Mouse (Mus musculus) heart, embryonic 15.5 days (tissue): ENCODE measurements around the gene Glra3. TPM values are rescaled to one million over a fixed set of nuclear protein-coding genes. Genes with fewer than 3 reads are reported as not detected.

Source experiments
- ATAC-seq: fragments of 200-750 bp; cut with Nextera tagmentation; replicated peaks from 2 replicates; pipeline ENCODE4 v1.8.0; 2017; ENCODE audit warnings: low read depth, moderate TSS enrichment; ENCODE audit not compliant: insufficient number of reproducible peaks, insufficient read depth, low FRiP score
- H3K27ac ChIP-seq: fragments of 300-500 bp; sonication (generic); 2 replicates; pipeline ENCODE4 v1.5.1; 2015; ENCODE audit warnings: mild to moderate bottlenecking, inconsistent platforms
- H3K27me3 ChIP-seq: fragments of 300-500 bp; sonication (generic); 2 replicates; pipeline ENCODE4 v1.6.1; 2015; ENCODE audit warnings: inconsistent platforms
- H3K36me3 ChIP-seq: fragments of 300-500 bp; sonication (generic); 2 replicates; pipeline ENCODE4 v1.6.1; 2015; ENCODE audit warnings: mild to moderate bottlenecking, inconsistent platforms
- H3K4me1 ChIP-seq: fragments of 300-500 bp; sonication (generic); replicated peaks from 2 replicates; pipeline ENCODE4 v1.6.1; 2015; ENCODE audit warnings: inconsistent platforms
- H3K4me2 ChIP-seq: fragments of 300-500 bp; sonication (generic); 2 replicates; pipeline ENCODE4 v1.6.1; 2015; ENCODE audit warnings: inconsistent platforms, mild to moderate bottlenecking, moderate library complexity
- H3K4me3 ChIP-seq: fragments of 300-500 bp; sonication (generic); 2 replicates; pipeline ENCODE4 v1.5.1; 2015; ENCODE audit warnings: mild to moderate bottlenecking, inconsistent platforms
- H3K9ac ChIP-seq: fragments of 300-500 bp; sonication (generic); 2 replicates; pipeline ENCODE4 v1.6.1; 2015; ENCODE audit warnings: mild to moderate bottlenecking, inconsistent platforms
- H3K9me3 ChIP-seq: fragments of 300-500 bp; sonication (generic); replicated peaks from 2 replicates; pipeline ENCODE4 v1.6.1; 2016; ENCODE audit warnings: inconsistent platforms
- WGBS: fragments of 180-500 bp; shearing (Covaris S2); methylation state at CpG from one replicate; pipeline ENCODE4 v1.1.7; 2015; ENCODE audit warnings: mixed read lengths; 5-methylcytosine and 5-hydroxymethylcytosine counted together
- polyA plus RNA-seq: library from polyadenylated mRNA; unstranded; fragments of >200 nt; fragmentation: Nextera tagmentation; extraction: Ambion mirVana; gene quantifications from 2 replicates; pipeline ENCODE4 v1.2.1, GENCODE M21; 2015

Glra3 gene
- not detected in 2 replicates for polyA plus RNA-seq

DNA sequence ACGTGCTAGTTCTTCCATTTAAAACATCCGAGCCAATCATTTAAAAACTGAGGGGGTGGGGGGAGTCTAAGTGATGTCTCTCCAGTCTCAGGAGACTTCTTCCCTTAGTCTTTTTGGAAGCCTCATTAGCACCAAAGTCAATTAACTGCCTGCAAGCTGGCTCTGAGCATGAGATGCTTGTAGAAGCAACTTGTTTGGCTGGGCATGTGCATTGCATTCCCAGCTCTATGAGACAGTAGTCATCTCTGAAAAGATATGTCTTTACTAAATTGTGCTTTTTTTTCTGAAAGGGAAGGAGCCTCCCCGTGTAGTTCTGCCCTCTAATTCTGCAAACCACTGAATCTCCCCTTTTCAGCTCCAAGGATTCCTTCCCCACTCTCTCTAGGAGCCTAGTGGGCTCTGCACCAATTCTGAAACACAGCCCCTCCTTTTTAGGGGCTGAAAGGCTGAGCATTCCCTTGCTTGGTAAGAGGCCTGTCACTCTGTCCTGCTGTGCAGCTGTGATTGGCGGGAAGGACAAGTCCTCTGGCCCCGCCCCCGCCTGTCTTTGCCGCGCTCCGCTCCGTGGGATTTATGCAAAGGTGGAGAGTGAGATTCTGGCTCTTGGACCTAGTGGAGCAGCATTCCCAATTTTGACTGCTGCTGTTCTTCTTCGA is at the start of gene Glra3:
Gene Glra3 (plus strand): TSS at position 591 of the 656 bp plus-strand sequence.
- H3K4me3 ChIP-seq, result no peak within 1 kb of the TSS
- no peaks in the 10 kb centered on the region for H3K9me3 ChIP-seq
- H3K27me3 ChIP-seq, result no peaks in the 10 kb centered on the region
- peak within 1 kb of the TSS; percentile 30 for H3K4me2 ChIP-seq
- H3K9ac ChIP-seq, result no peak within 1 kb of the TSS
- no peak for ATAC-seq
- WGBS, result 13% methylated on average over 11 of the region's 11 CpGs
- no peaks in the 10 kb centered on the region for H3K36me3 ChIP-seq
- no peak within 1 kb of the TSS for H3K27ac ChIP-seq
- H3K4me1 ChIP-seq, result peaks cover 5% of the 10 kb centered on the region

DNA sequence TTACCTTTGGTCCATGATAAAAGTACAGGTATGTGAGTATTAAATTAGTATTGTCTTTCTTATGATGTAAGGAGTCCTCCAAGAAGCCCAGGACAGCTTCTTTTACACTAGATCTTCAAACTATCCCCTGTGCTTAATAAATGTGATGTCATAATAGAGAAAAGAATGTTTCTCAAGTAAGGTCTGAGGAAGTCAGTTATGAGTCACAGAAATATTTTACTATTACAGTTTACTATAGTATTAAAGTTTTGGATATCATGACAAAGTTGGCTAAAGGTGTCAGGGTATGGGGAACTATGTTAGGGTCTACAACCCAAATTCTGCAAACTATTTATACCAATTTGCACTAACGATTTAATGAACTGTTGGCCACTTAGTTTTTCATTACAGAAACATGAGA is 33.4 kb upstream of the Glra3 start, which contains the start of gene Adam29:
Gene Adam29 (minus strand): TSS at position 101 of the 400 bp plus-strand sequence.
- ATAC-seq, result no peak
- H3K9ac ChIP-seq, result no peak within 1 kb of the TSS
- H3K27ac ChIP-seq, result no peak within 1 kb of the TSS
- no peaks in the 10 kb centered on the region for H3K36me3 ChIP-seq
- no peak within 1 kb of the TSS for H3K4me3 ChIP-seq
- 63% methylated on average over 1 of the region's 1 CpGs for WGBS
- no peaks in the 10 kb centered on the region for H3K27me3 ChIP-seq
- H3K9me3 ChIP-seq, result no peaks in the 10 kb centered on the region
- H3K4me2 ChIP-seq, result no peak within 1 kb of the TSS
- H3K4me1 ChIP-seq, result no peaks in the 10 kb centered on the region

DNA sequence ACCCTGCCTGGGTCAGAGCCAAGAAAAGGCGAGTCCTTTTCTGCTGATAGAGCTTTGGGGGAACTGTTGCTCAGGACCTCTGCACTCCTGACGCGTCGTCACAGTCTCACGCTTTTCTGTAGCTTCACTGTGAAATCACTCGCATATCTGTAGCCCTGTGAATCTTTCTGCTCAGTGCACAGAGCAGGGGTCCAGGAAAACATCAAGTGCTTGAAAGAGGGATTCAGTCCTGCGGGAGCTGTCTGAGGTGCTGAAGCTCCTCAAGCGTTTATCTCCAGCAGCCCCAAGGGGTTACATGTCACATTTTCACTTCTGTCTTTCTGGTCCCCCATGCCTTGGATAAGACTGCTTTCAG is 243 bp downstream of the Glra3 start:
- Histone ChIP-seq H3K4me1 (peaks cover 5% of the 10 kb centered on the region), H3K4me3 (no peak overlapping the region), H3K27ac (no peak overlapping the region), H3K9me3 (no peaks in the 10 kb centered on the region), H3K4me2 (peak overlapping the region; percentile 30), H3K9ac (no peak overlapping the region), H3K27me3 (no peaks in the 10 kb centered on the region), H3K36me3 (no peaks in the 10 kb centered on the region)
- WGBS, result 1% methylated on average over 8 of the region's 8 CpGs
- ATAC-seq, result no peak

DNA sequence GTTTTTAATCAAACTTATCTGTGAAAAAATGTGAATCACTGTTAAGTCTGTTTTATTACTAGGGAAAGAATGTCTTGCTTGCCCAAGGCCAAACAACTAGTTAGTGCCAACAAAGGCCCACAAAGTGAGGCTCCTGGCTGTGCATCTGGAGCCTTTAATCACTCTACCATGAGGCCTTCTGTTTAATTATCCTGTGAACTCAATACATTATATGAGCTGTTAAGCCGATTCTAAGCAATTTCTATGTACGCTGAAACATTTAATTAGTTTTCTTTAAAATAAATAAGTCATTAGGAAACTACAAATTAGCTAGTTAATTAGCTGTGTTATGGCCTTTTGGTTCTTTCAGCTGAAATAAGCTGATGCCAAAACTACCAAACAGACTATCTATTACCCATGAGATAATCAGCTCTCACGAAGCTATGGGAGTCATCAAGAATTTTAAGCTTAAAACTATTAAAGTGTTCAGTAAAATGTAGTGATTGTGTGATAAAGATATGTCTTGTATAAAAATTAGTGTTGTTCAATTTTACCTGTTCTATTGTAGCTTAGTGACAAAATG is 24.6 kb downstream of the Glra3 start:
- no peak for ATAC-seq
- Histone ChIP-seq H3K27ac (no peak overlapping the region), H3K4me3 (no peak overlapping the region), H3K36me3 (no peaks in the 10 kb centered on the region), H3K9ac (no peak overlapping the region), H3K4me1 (no peaks in the 10 kb centered on the region), H3K9me3 (no peaks in the 10 kb centered on the region), H3K27me3 (no peaks in the 10 kb centered on the region), H3K4me2 (no peak overlapping the region)
- 75% methylated on average over 3 of the region's 3 CpGs for WGBS

DNA sequence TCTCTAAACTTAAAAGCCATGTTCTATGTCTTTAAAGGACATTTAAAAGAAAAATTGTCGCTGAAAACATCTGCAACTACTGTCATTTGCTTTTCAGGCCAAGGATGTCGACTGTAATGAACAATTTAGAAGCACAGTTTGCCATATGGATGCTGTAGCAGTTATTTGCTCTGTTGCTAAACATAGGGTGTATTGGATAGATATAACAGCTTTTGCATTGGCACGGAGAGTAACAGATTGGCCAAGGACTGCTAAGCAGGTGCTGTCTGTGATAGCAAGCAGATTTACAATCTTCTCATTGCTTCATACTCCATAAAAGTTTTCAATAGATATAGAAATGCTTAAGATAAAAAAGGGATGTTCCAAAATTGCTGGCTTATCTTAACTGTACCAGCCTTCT is 57.6 kb downstream of the Glra3 start:
- WGBS, result 50% methylated on average over 3 of the region's 3 CpGs
- Histone ChIP-seq H3K27me3 (no peaks in the 10 kb centered on the region), H3K9me3 (no peaks in the 10 kb centered on the region), H3K36me3 (no peaks in the 10 kb centered on the region), H3K4me3 (no peak overlapping the region), H3K27ac (no peak overlapping the region), H3K9ac (no peak overlapping the region), H3K4me1 (no peaks in the 10 kb centered on the region), H3K4me2 (no peak overlapping the region)
- ATAC-seq, result no peak

DNA sequence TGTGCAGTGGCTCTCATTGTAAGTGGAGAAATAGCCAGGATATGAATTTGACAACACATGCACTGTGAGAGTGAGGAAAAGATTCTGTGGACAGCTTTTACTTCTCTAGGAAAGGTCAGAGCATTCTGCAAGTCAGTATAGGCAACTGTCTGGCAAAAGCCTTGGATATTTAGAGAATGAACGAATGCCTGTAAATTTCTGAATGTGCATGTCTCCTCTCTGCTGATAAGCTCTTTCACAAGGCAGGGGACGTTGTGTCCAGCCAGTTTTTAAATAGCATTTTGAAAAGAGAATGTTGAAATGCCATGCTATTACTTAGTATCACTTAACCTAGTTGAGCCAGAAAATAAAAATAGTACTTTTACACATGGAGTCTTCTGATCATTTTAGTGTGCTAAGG is 114.1 kb downstream of the Glra3 start:
- Histone ChIP-seq H3K4me2 (no peak overlapping the region), H3K4me3 (no peak overlapping the region), H3K4me1 (no peaks in the 10 kb centered on the region), H3K36me3 (no peaks in the 10 kb centered on the region), H3K27me3 (no peaks in the 10 kb centered on the region), H3K9ac (no peak overlapping the region), H3K9me3 (no peaks in the 10 kb centered on the region), H3K27ac (no peak overlapping the region)
- WGBS, result 27% methylated on average over 2 of the region's 2 CpGs
- no peak for ATAC-seq

DNA sequence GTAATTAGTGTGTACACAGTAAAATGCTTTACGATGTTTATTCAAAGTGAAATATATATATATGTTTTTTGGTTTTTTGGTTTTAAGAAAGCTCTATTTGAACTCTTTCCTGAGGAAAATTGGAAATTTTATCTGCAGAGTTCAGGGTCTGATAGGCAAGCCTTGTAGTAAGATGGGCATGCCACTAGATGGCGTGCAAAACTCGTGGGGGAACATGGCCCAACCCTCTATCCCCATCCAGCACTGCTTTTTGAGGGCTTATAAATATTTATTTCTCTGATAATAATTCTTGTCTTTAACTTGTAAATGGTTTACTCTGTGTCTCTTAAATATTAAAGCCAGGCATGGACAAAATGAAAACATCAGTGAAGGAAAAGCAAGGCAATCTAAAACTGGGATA is 122.8 kb downstream of the Glra3 start:
- H3K9me3 ChIP-seq, result no peaks in the 10 kb centered on the region
- H3K4me1 ChIP-seq, result no peaks in the 10 kb centered on the region
- no peak for ATAC-seq
- no peaks in the 10 kb centered on the region for H3K36me3 ChIP-seq
- no peak overlapping the region for H3K27ac ChIP-seq
- H3K27me3 ChIP-seq, result no peaks in the 10 kb centered on the region
- no peak overlapping the region for H3K9ac ChIP-seq
- 19% methylated on average over 3 of the region's 3 CpGs for WGBS
- no peak overlapping the region for H3K4me3 ChIP-seq
- no peak overlapping the region for H3K4me2 ChIP-seq

DNA sequence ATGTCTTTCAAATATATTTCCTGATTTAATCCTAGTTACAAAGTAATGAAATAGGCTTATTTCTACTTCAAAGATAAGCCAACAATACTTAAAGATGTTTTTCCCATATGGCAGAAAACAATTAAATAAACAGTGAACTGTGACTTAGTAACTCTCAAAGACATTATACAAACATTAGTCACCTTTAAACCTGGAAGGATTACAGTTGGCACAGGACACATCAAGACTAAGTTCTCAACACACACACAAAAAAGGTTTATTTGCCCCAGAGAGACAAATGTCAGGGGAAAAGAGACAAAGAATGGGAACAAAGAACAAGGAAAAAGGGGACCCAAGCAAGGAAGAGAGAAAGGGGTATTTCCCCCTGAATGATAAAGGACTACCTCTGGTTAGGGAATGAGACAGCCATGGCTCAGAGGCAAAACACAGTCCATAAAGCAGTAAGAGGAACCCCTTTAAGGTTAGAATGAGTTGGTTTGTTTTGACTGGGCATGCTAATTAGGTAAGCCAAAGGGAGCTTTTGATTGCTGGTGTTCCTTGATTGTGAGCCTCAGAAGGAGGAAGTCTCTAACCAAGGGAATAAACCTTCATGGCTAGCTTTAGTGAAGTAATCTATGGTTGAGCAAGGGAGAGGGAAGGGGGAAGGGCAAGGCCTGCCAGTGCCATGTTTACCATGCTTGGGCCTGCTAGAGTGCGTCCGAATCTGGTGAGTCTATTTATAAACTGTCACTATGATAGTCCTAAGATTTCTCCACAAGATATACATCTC is 130.4 kb downstream of the Glra3 start:
- no peak for ATAC-seq
- H3K9me3 ChIP-seq, result no peaks in the 10 kb centered on the region
- no peak overlapping the region for H3K9ac ChIP-seq
- H3K4me2 ChIP-seq, result no peak overlapping the region
- H3K4me3 ChIP-seq, result no peak overlapping the region
- H3K27me3 ChIP-seq, result no peaks in the 10 kb centered on the region
- 61% methylated on average over 2 of the region's 2 CpGs for WGBS
- H3K27ac ChIP-seq, result no peak overlapping the region
- no peaks in the 10 kb centered on the region for H3K4me1 ChIP-seq
- H3K36me3 ChIP-seq, result no peaks in the 10 kb centered on the region

DNA sequence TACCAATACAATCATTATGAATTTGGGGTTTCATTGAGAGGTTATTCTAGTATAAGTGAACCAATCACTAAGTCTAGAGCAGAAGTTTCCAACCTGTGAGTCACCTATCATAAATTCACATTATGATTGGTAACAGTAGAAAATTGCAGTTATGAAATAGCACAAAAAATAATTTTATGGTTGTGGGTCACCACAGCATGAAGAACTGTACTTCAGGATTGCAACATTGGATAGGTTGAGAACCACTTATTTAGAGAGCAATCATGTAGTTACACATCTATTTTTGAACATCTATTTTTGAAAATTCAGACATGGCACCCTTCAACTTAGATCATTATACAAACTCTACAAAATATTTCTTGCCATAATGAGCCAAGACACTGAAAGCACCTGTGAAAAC is 143.4 kb downstream of the Glra3 start:
- Histone ChIP-seq H3K4me3 (no peak overlapping the region), H3K4me2 (no peak overlapping the region)

DNA sequence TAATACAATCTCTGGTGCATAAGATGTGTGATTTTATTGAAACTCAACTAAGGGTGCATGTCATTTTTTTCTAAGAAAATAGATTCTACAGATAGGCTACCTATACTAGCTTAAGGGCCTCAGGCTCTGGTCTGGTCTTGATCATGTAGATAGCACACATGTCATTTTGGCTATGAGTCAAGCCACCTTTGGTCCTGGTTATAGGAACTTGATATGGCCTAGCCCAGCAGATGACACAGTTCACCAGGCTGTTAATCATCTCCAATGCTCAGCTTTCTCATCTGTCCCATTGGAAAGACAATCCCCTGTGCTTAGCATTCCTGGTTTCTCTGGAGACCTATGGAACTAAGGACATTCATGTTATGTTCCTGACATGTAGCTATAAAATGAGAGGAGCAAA is 154.1 kb downstream of the Glra3 start:
- Histone ChIP-seq H3K4me2 (no peak overlapping the region), H3K27me3 (no peaks in the 10 kb centered on the region), H3K27ac (no peak overlapping the region), H3K4me3 (no peak overlapping the region), H3K4me1 (no peaks in the 10 kb centered on the region), H3K9ac (no peak overlapping the region), H3K36me3 (no peaks in the 10 kb centered on the region), H3K9me3 (no peaks in the 10 kb centered on the region)
- no peak for ATAC-seq

More for the DNA sequence above, 143.4 kb downstream of the Glra3 start:
- no peaks in the 10 kb centered on the region for H3K27me3 ChIP-seq
- H3K9me3 ChIP-seq, result no peaks in the 10 kb centered on the region
- H3K27ac ChIP-seq, result no peak overlapping the region
- no peaks in the 10 kb centered on the region for H3K4me1 ChIP-seq
- no peaks in the 10 kb centered on the region for H3K36me3 ChIP-seq
- no peak overlapping the region for H3K9ac ChIP-seq
- ATAC-seq, result no peak

DNA sequence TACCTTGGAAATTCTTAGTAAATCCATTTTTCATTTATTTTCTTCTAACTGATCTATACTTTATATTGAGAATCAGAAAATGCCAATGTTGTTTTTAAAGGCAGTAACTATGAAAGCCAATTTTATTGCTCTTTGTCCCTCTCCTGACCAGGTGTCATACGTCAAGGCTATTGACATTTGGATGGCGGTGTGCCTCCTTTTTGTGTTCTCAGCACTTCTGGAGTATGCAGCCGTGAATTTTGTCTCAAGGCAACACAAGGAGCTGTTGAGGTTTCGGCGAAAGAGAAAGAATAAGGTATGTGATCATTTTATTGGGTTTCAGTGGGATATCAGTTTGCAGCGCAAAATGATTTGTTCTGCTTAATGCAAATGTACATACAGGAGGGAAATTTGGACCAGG is 170.0 kb downstream of the Glra3 start:
- Histone ChIP-seq H3K4me2 (no peak overlapping the region), H3K9me3 (no peaks in the 10 kb centered on the region), H3K27ac (no peak overlapping the region), H3K9ac (no peak overlapping the region), H3K27me3 (no peaks in the 10 kb centered on the region), H3K4me3 (no peak overlapping the region), H3K4me1 (no peaks in the 10 kb centered on the region), H3K36me3 (no peaks in the 10 kb centered on the region)
- WGBS, result 72% methylated on average over 6 of the region's 6 CpGs
- no peak for ATAC-seq

DNA sequence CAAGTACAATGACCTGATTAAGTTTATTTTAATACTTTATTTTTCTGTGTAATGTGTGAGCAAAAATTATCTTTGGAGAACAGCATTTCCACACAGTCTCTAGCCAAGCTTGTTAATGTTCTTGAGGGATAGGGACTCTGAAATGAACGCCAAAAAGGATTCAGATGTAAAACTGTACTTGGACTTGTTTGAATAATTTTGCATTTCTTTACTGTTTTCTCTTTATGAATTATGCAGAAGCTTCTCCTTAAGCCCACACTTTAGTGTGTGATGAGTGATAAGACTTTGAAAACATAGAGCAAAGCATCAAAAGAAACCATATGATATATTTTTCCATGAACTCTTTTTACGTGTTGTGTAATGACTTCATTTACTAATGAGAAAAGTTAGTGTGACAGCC is 189.1 kb downstream of the Glra3 start:
- WGBS, result 68% methylated on average over 2 of the region's 2 CpGs
- H3K9me3 ChIP-seq, result no peaks in the 10 kb centered on the region
- no peaks in the 10 kb centered on the region for H3K36me3 ChIP-seq
- H3K9ac ChIP-seq, result no peak overlapping the region
- no peaks in the 10 kb centered on the region for H3K4me1 ChIP-seq
- no peak overlapping the region for H3K4me3 ChIP-seq
- no peak overlapping the region for H3K27ac ChIP-seq
- H3K27me3 ChIP-seq, result no peaks in the 10 kb centered on the region
- ATAC-seq, result no peak
- H3K4me2 ChIP-seq, result no peak overlapping the region
